Mouse (Mus musculus) liver (tissue): ENCODE results near the gene Trnp1.

Source experiments
- DNase-seq: peaks from one replicate; pipeline ENCODE4 v3.0.0-alpha.2; 2020; ENCODE audit warnings: mixed read lengths

The Trnp1 gene

GRCm38 (mm10) chr4:133493895-133494294 lies 4.5 kb downstream of the Trnp1 start:
- DNase-seq: no peak

- peak; percentile 33 for DNase-seq
Observed at GRCm38 (mm10) chr4:133491800-133492199, 6.5 kb downstream of the Trnp1 start.

- DNase-seq: no peak
Observed at GRCm38 (mm10) chr4:133489489-133490245, 8.7 kb downstream of the Trnp1 start.

- peak; percentile 31 for DNase-seq
Observed at GRCm38 (mm10) chr4:133488619-133489392, 9.5 kb downstream of the Trnp1 start.

- DNase-seq: no peak
Observed at GRCm38 (mm10) chr4:133486673-133487357, 11.5 kb downstream of the Trnp1 start.

- DNase-seq: no peak
Observed at GRCm38 (mm10) chr4:133485691-133486425, 12.5 kb downstream of the Trnp1 start.

- DNase-seq: no peak
Observed at GRCm38 (mm10) chr4:133484266-133485025, 13.9 kb downstream of the Trnp1 start.

- no peak for DNase-seq
Observed at GRCm38 (mm10) chr4:133482479-133482878, 15.9 kb downstream of the Trnp1 start.

GRCm38 (mm10) chr4:133481488-133481887 lies 16.9 kb downstream of the Trnp1 start:
- no peak for DNase-seq

GRCm38 (mm10) chr4:133480754-133481153 lies 17.6 kb downstream of the Trnp1 start:
- DNase-seq: no peak

GRCm38 (mm10) chr4:133480185-133480537 lies 18.2 kb downstream of the Trnp1 start:
- DNase-seq: no peak

GRCm38 (mm10) chr4:133479458-133480184 lies 18.7 kb downstream of the Trnp1 start, which contains the start of gene Tent5b:
Gene Tent5b (plus strand): TSS chr4:133480132.
- DNase-seq: peak; percentile 95

GRCm38 (mm10) chr4:133473833-133474232 lies 24.5 kb downstream of the Trnp1 start:
- DNase-seq: no peak

- no peak for DNase-seq
Observed at GRCm38 (mm10) chr4:133471135-133471821, 27.1 kb downstream of the Trnp1 start.

- no peak for DNase-seq
Observed at GRCm38 (mm10) chr4:133469122-133469521, 29.2 kb downstream of the Trnp1 start.

- peak; percentile 65 for DNase-seq
Observed at GRCm38 (mm10) chr4:133468080-133468479, 30.3 kb downstream of the Trnp1 start.

- no peak for DNase-seq
Observed at GRCm38 (mm10) chr4:133463184-133463583, 35.2 kb downstream of the Trnp1 start.

- no peak for DNase-seq
Observed at GRCm38 (mm10) chr4:133461362-133461761, 37.0 kb downstream of the Trnp1 start.

GRCm38 (mm10) chr4:133460796-133461325 lies 37.5 kb downstream of the Trnp1 start:
- no peak for DNase-seq

GRCm38 (mm10) chr4:133460006-133460405 lies 38.3 kb downstream of the Trnp1 start:
- no peak for DNase-seq
